Mouse (Mus musculus): ENCODE measurements around the gene Slc9a8.

The Slc9a8 gene

GRCm38 (mm10) chr2:167425407-167425806 is 3.9 kb downstream of the Slc9a8 start:
- ChIA-PET POLR2A (interaction anchor here in 2 of 4 experiments (0.5 to 7.3 kb wide), 24 partner anchors 7 to 1585 kb away, joined by 3 to 95 read pairs (median 12); no protein-coding TSS in a partner anchor), CTCF (interaction anchor here in 1 of 4 experiments (1.5 kb wide), 1 partner anchor 203 kb away, joined by 5 read pairs; no protein-coding TSS in a partner anchor)

GRCm38 (mm10) chr2:167429596-167429995 is 8.1 kb downstream of the Slc9a8 start:
- ChIA-PET CTCF (interaction anchor here in 2 of 4 experiments (0.8 to 4.2 kb wide), 3 partner anchors 12 to 175 kb away, joined by 3 to 27 read pairs (median 4); no protein-coding TSS in a partner anchor), POLR2A (interaction anchor here in 2 of 4 experiments (0.7 to 6.8 kb wide), 20 partner anchors 6 to 285 kb away, joined by 3 to 77 read pairs (median 6); partner anchors contain the start of gene Slc9a8 (in 2 of the 2))

- CTCF ChIA-PET, result interaction anchor here in 3 of 4 experiments (0.6 to 4.2 kb wide), 12 partner anchors 9 to 557 kb away, joined by 3 to 27 read pairs (median 3); partner anchors contain the start of gene Slc9a8 (in 1 of the 3)
- POLR2A ChIA-PET, result interaction anchor here (0.5 to 6.8 kb wide), 50 partner anchors 8 to 366 kb away, joined by 3 to 77 read pairs (median 4); partner anchors contain the start of gene Slc9a8 (in 2 of the 4)
These were observed 9.4 kb downstream of the Slc9a8 start for GRCm38 (mm10) chr2:167430737-167431417.

- CTCF ChIA-PET, result interaction anchor here in 2 of 4 experiments (0.6 to 4.2 kb wide), 8 partner anchors 10 to 238 kb away, joined by 3 to 27 read pairs (median 4); partner anchors contain the start of gene Slc9a8 (in 1 of the 2)
- POLR2A ChIA-PET, result interaction anchor here (0.5 to 6.8 kb wide), 43 partner anchors 8 to 359 kb away, joined by 3 to 77 read pairs (median 5); partner anchors contain the start of gene Slc9a8 (in 2 of the 4)
These were observed 9.9 kb downstream of the Slc9a8 start for GRCm38 (mm10) chr2:167431418-167431776.

- POLR2A ChIA-PET, result interaction anchor here in 2 of 4 experiments (1.2 to 6.8 kb wide), 8 partner anchors 11 to 98 kb away, joined by 3 to 77 read pairs (median 6); partner anchors contain the start of gene Slc9a8 (in 2 of the 2)
These were observed 13.1 kb downstream of the Slc9a8 start for GRCm38 (mm10) chr2:167434570-167434969.

GRCm38 (mm10) chr2:167435631-167436030 is 14.1 kb downstream of the Slc9a8 start:
- CTCF ChIA-PET, result no interaction called here
- POLR2A ChIA-PET, result interaction anchor here in 3 of 4 experiments (0.6 to 6.8 kb wide), 7 partner anchors 10 to 721 kb away, joined by 3 to 77 read pairs (median 8); partner anchors contain the start of gene Slc9a8 (in 2 of the 3)

More at GRCm38 (mm10) chr2:167434570-167434969, 13.1 kb downstream of the Slc9a8 start:
- CTCF ChIA-PET, result no interaction called here

- ChIA-PET CTCF (interaction anchor here in 1 of 4 experiments (0.6 kb wide), 1 partner anchor 1949 kb away, joined by 3 read pairs; no protein-coding TSS in a partner anchor), POLR2A (interaction anchor here in 2 of 4 experiments (1.1 to 8.9 kb wide), 2 partner anchors 12 to 29 kb away, joined by 6 to 51 read pairs; no protein-coding TSS in a partner anchor)
These were observed 14.9 kb downstream of the Slc9a8 start for GRCm38 (mm10) chr2:167436371-167436770.

GRCm38 (mm10) chr2:167439422-167439821 is 17.9 kb downstream of the Slc9a8 start:
- ChIA-PET POLR2A (interaction anchor here in 3 of 4 experiments (0.7 to 8.9 kb wide), 17 partner anchors 8 to 1118 kb away, joined by 3 to 51 read pairs (median 5); partner anchors contain the start of gene Slc9a8 (in 1 of the 3)), CTCF (interaction anchor here in 2 of 4 experiments (0.6 kb wide), 2 partner anchors 17 to 132 kb away, joined by 3 to 4 read pairs; no protein-coding TSS in a partner anchor)

GRCm38 (mm10) chr2:167443411-167444193 is 22.1 kb downstream of the Slc9a8 start:
- CTCF ChIA-PET, result interaction anchor here in 2 of 4 experiments (0.6 kb wide), 3 partner anchors 39 to 183 kb away, joined by 3 read pairs; no protein-coding TSS in a partner anchor
- POLR2A ChIA-PET, result interaction anchor here in 3 of 4 experiments (0.6 to 8.9 kb wide), 16 partner anchors 11 to 195 kb away, joined by 3 to 51 read pairs (median 6); partner anchors contain the start of genes Rnf114 (in 1 of the 3) and Spata2 (in 1 of the 3)

GRCm38 (mm10) chr2:167445911-167446780 is 24.6 kb downstream of the Slc9a8 start:
- CTCF ChIA-PET, result interaction anchor here in 1 of 4 experiments (1.0 to 2.0 kb wide), 2 partner anchors 28 to 43 kb away, joined by 3 to 4 read pairs; no protein-coding TSS in a partner anchor
- POLR2A ChIA-PET, result interaction anchor here (0.5 to 6.8 kb wide), 16 partner anchors 10 to 751 kb away, joined by 3 to 68 read pairs (median 3); partner anchors contain the start of gene Slc9a8 (in 2 of the 4)

GRCm38 (mm10) chr2:167447207-167447606 is 25.7 kb downstream of the Slc9a8 start:
- ChIA-PET POLR2A (interaction anchor here in 3 of 4 experiments (1.5 to 6.8 kb wide), 6 partner anchors 9 to 24 kb away, joined by 4 to 68 read pairs (median 16); partner anchors contain the start of gene Slc9a8 (in 2 of the 3)), CTCF (interaction anchor here in 1 of 4 experiments (0.6 kb wide), 1 partner anchor 234 kb away, joined by 3 read pairs; no protein-coding TSS in a partner anchor)

- CTCF ChIA-PET, result no interaction called here
- POLR2A ChIA-PET, result interaction anchor here in 3 of 4 experiments (0.7 to 6.8 kb wide), 10 partner anchors 9 to 416 kb away, joined by 3 to 68 read pairs (median 11); partner anchors contain the start of gene Slc9a8 (in 2 of the 3)
These were observed 26.1 kb downstream of the Slc9a8 start for GRCm38 (mm10) chr2:167447629-167448028.

GRCm38 (mm10) chr2:167449331-167450275 is 28.1 kb downstream of the Slc9a8 start:
- ChIA-PET POLR2A (interaction anchor here in 3 of 4 experiments (0.5 to 6.8 kb wide), 32 partner anchors 9 to 185 kb away, joined by 3 to 68 read pairs (median 4); partner anchors contain the start of genes Slc9a8 (in 2 of the 3) and Rnf114 (in 1 of the 3)), CTCF (interaction anchor here (0.6 to 2.1 kb wide), 16 partner anchors 8 to 305 kb away, joined by 3 to 11 read pairs (median 4); partner anchors contain the start of genes Slc9a8 (in 1 of the 4) and Snai1 (in 1 of the 4))

GRCm38 (mm10) chr2:167450647-167451046 is 29.1 kb downstream of the Slc9a8 start:
- ChIA-PET CTCF (interaction anchor here in 3 of 4 experiments (0.7 to 2.1 kb wide), 12 partner anchors 9 to 87 kb away, joined by 3 to 6 read pairs (median 4); partner anchors contain the start of genes Slc9a8 (in 1 of the 3) and Snai1 (in 1 of the 3)), POLR2A (interaction anchor here in 3 of 4 experiments (0.8 to 6.8 kb wide), 18 partner anchors 10 to 151 kb away, joined by 3 to 68 read pairs (median 5); partner anchors contain the start of genes Slc9a8 (in 2 of the 3) and Rnf114 (in 1 of the 3))

- ChIA-PET CTCF (interaction anchor here in 2 of 4 experiments (0.6 to 2.1 kb wide), 2 partner anchors 15 to 49 kb away, joined by 3 to 6 read pairs; no protein-coding TSS in a partner anchor), POLR2A (interaction anchor here in 2 of 4 experiments (0.7 to 3.1 kb wide), 8 partner anchors 9 to 31 kb away, joined by 3 to 9 read pairs (median 4); no protein-coding TSS in a partner anchor)
These were observed 32.3 kb downstream of the Slc9a8 start for GRCm38 (mm10) chr2:167453814-167454213.

Measured in embryonic stem cell, embryonic (primary cell).